Mouse (Mus musculus) urinary bladder, postnatal 14 days (tissue): ENCODE results near the gene Tsc22d1.

Source experiments
- DNase-seq: peaks from one replicate; pipeline ENCODE4 v3.0.0; 2021; ENCODE audit warnings: low spot score

The Tsc22d1 gene

GRCm38 (mm10) chr14:76487609-76488008, 72.8 kb downstream of the Tsc22d1 start:
- DNase-seq = no peak

- no peak for DNase-seq
Measured at GRCm38 (mm10) chr14:76488101-76489044, 73.6 kb downstream of the Tsc22d1 start.

- DNase-seq = no peak
Measured at GRCm38 (mm10) chr14:76489128-76489527, 74.4 kb downstream of the Tsc22d1 start.

GRCm38 (mm10) chr14:76495022-76495421, 80.3 kb downstream of the Tsc22d1 start:
- no peak for DNase-seq

- no peak for DNase-seq
Measured at GRCm38 (mm10) chr14:76497187-76497586, 82.4 kb downstream of the Tsc22d1 start.

GRCm38 (mm10) chr14:76498210-76498609, 83.4 kb downstream of the Tsc22d1 start:
- DNase-seq = no peak

- no peak for DNase-seq
Measured at GRCm38 (mm10) chr14:76499492-76499891, 84.7 kb downstream of the Tsc22d1 start.

- DNase-seq = no peak
Measured at GRCm38 (mm10) chr14:76500036-76500435, 85.3 kb downstream of the Tsc22d1 start.

- no peak for DNase-seq
Measured at GRCm38 (mm10) chr14:76503231-76503851, 88.6 kb downstream of the Tsc22d1 start.

GRCm38 (mm10) chr14:76504121-76504737, 89.5 kb downstream of the Tsc22d1 start:
- DNase-seq = peak; percentile 95

GRCm38 (mm10) chr14:76505101-76505438, 90.3 kb downstream of the Tsc22d1 start:
- DNase-seq = no peak

GRCm38 (mm10) chr14:76505439-76506220, 90.9 kb downstream of the Tsc22d1 start:
- peak; percentile 89 for DNase-seq

- no peak for DNase-seq
Measured at GRCm38 (mm10) chr14:76506425-76507205, 91.9 kb downstream of the Tsc22d1 start.

GRCm38 (mm10) chr14:76507357-76507756, 92.6 kb downstream of the Tsc22d1 start:
- no peak for DNase-seq

GRCm38 (mm10) chr14:76507804-76508500, 93.2 kb downstream of the Tsc22d1 start:
- DNase-seq = no peak

- no peak for DNase-seq
Measured at GRCm38 (mm10) chr14:76508701-76509100, 93.9 kb downstream of the Tsc22d1 start.

GRCm38 (mm10) chr14:76511971-76512370, 97.2 kb downstream of the Tsc22d1 start:
- no peak for DNase-seq

GRCm38 (mm10) chr14:76513395-76514049, 98.8 kb downstream of the Tsc22d1 start:
- DNase-seq = no peak

- no peak for DNase-seq
Measured at GRCm38 (mm10) chr14:76514050-76514585, 99.4 kb downstream of the Tsc22d1 start.

- no peak for DNase-seq
Measured at GRCm38 (mm10) chr14:76515620-76516019, 100.9 kb downstream of the Tsc22d1 start.
